Mouse (Mus musculus) testis, adult 2 months (tissue): Measurements from ENCODE around the gene Zkscan14.

Source experiments
- CTCF ChIP-seq: fragments of 200-500 bp; IDR thresholded peaks from 2 replicates; pipeline ENCODE4 v1.5.1; 2012; ENCODE audit warnings: low read depth, mild to moderate bottlenecking, inconsistent platforms, low read length, moderate library complexity; ENCODE audit not compliant: control insufficient read depth, insufficient read depth, insufficient replicate concordance
- POLR2A ChIP-seq: fragments of 200-500 bp; IDR thresholded peaks from 2 replicates; pipeline ENCODE4 v1.6.1; 2012; ENCODE audit warnings: low read depth, mild to moderate bottlenecking, inconsistent platforms, low read length, moderate library complexity; ENCODE audit not compliant: control insufficient read depth

DNA sequence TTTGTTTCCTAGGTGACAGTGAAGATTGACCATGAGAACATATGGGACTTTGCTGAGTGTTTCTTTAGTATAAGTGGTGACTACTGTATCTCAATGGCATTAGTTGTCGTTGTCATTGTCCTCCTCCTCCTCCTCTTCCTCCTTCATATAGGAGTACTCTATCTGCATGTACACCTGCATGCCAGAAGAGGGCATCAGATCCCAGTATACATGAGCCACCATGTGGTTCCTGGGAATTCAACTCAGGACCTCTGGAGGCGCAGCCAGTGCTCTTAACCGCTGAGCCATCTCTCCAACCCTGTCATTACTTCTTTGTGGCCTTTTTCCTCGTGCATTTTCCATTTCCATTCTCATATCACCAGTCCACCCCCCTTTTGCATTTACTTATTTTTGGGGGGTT, 13.0 kb upstream of the Zkscan14 start:
- no peak for TF ChIP-seq CTCF
- no peak for TF ChIP-seq POLR2A
